Mouse (Mus musculus): Measurements from ENCODE around the gene Ctdspl2. TPM values are rescaled to one million over a fixed set of nuclear protein-coding genes. Genes with fewer than 3 reads are reported as not detected.

Gene Ctdspl2
- polyA plus RNA-seq, 1 experiment from 2014 or later = 33.7 TPM

Small RNA genes lying within 50 kb of the gene (microRNA-seq; reads per million reads assigned to microRNA genes)
- gene Gm47314 = not detected

Other genes with a start within 250 kb of the Ctdspl2 start
- gene Frmd5, start 148.9 kb upstream of the Ctdspl2 start, polyA plus RNA-seq (2015; fragmentation: Nextera tagmentation; extraction: Ambion mirVana) = 21.6 and 25.2 TPM in 2 replicates
- 12.8 and 13.1 TPM in 2 replicates for gene Casc4, start 89.0 kb upstream of the Ctdspl2 start, polyA plus RNA-seq (2015; fragmentation: Nextera tagmentation; extraction: Ambion mirVana)
- 0.08 and 0.09 TPM in 2 replicates for gene Mageb3, start 91 bp downstream of the Ctdspl2 start, polyA plus RNA-seq (2015; fragmentation: Nextera tagmentation; extraction: Ambion mirVana)
- 10.2 and 11.4 TPM in 2 replicates for gene Eif3j1, start 72.5 kb downstream of the Ctdspl2 start, polyA plus RNA-seq (2015; fragmentation: Nextera tagmentation; extraction: Ambion mirVana)
- 4.7 and 4.9 TPM in 2 replicates for gene Spg11, start 162.4 kb downstream of the Ctdspl2 start, polyA plus RNA-seq (2015; fragmentation: Nextera tagmentation; extraction: Ambion mirVana)
- 268 and 284 TPM in 2 replicates for gene B2m, start 191.7 kb downstream of the Ctdspl2 start, polyA plus RNA-seq (2015; fragmentation: Nextera tagmentation; extraction: Ambion mirVana)
- gene Trim69, start 204.7 kb downstream of the Ctdspl2 start, polyA plus RNA-seq (2015; fragmentation: Nextera tagmentation; extraction: Ambion mirVana) = 0.14 TPM in 1 of 2 replicates, not detected in the other
- gene Patl2, start 230.2 kb downstream of the Ctdspl2 start, polyA plus RNA-seq (2015; fragmentation: Nextera tagmentation; extraction: Ambion mirVana) = not detected in 2 replicates
- not detected in 2 replicates for gene Terb2, start 230.3 kb downstream of the Ctdspl2 start, polyA plus RNA-seq (2015; fragmentation: Nextera tagmentation; extraction: Ambion mirVana)

All from heart, embryonic 13.5 days (tissue).